Mouse (Mus musculus) heart, postnatal 0 days (tissue): ENCODE results near the gene Oxsr1.

Source experiments
- CTCF ChIP-seq: IDR thresholded peaks from 2 replicates; pipeline ENCODE4 v1.5.1; 2016; ENCODE audit warnings: antibody characterized with exemption, control low read depth, low read depth
- EP300 ChIP-seq: IDR thresholded peaks from 2 replicates; pipeline ENCODE4 v1.6.1; 2016; ENCODE audit warnings: antibody characterized with exemption, low read depth

GRCm38 (mm10) chr9:119339558-119340211 is 17.5 kb upstream of the Oxsr1 start, which contains the start of gene Acaa1a:
- TF ChIP-seq EP300, result no peak
- TF ChIP-seq CTCF, result peak; percentile 3; the same call in 1 of the 2 replicates
